Mouse (Mus musculus) heart, postnatal 0 days (tissue): ENCODE measurements around the gene Scaf1.

Experiments
- CTCF ChIP-seq: IDR thresholded peaks from 2 replicates; pipeline ENCODE4 v1.5.1; 2016; ENCODE audit warnings: antibody characterized with exemption, control low read depth, low read depth
- EP300 ChIP-seq: IDR thresholded peaks from 2 replicates; pipeline ENCODE4 v1.6.1; 2016; ENCODE audit warnings: antibody characterized with exemption, low read depth

GRCm38 (mm10) chr7:44974383-44975116 is 41.6 kb downstream of the Scaf1 start, which contains the start of gene Cpt1c:
- TF ChIP-seq CTCF (no peak), EP300 (no peak)
